Mouse (Mus musculus): ENCODE data around the gene Mgrn1. TPM values are rescaled to one million over a fixed set of nuclear protein-coding genes. Genes with fewer than 3 reads are reported as not detected.
A peak's percentile ranks its signal among the peaks of the same experiment; 100 is the strongest.

Gene Mgrn1
- polyA plus RNA-seq, 1 experiment: 22.1 TPM

- WGBS: 69% methylated on average over 10 of the region's 10 CpGs
- no peak overlapping the region for H3K4me3 ChIP-seq (replicated peaks; ENCODE audit: control insufficient read depth, low read depth, low read length)
- H3K4me1 ChIP-seq (ENCODE audit: control insufficient read depth, insufficient read depth, low read length): peaks cover 6% of the 10 kb centered on the region
- H3K27ac ChIP-seq (ENCODE audit: control insufficient read depth, insufficient read depth, low read depth, low read length, poor library complexity): no peak overlapping the region
- TF ChIP-seq CTCF (IDR thresholded peaks at IDR 0.05; ENCODE audit: control insufficient read depth, insufficient read depth, low read length) (no peak), POLR2A (IDR thresholded peaks at IDR 0.05; ENCODE audit: borderline replicate concordance, control insufficient read depth, low read depth, low read length) (no peak)
These were observed 4.4 kb upstream of the Mgrn1 start for GRCm38 (mm10) chr16:4881400-4882351.

GRCm38 (mm10) chr16:4884930-4885329 lies 1.1 kb upstream of the Mgrn1 start:
- TF ChIP-seq CTCF (IDR thresholded peaks at IDR 0.05; ENCODE audit: control insufficient read depth, insufficient read depth, low read length) (no peak), POLR2A (IDR thresholded peaks at IDR 0.05; ENCODE audit: borderline replicate concordance, control insufficient read depth, low read depth, low read length) (no peak)
- Histone ChIP-seq H3K27ac (ENCODE audit: control insufficient read depth, insufficient read depth, low read depth, low read length, poor library complexity) (no peak overlapping the region), H3K4me3 (replicated peaks; ENCODE audit: control insufficient read depth, low read depth, low read length) (no peak overlapping the region), H3K4me1 (ENCODE audit: control insufficient read depth, insufficient read depth, low read length) (peaks cover 3% of the 10 kb centered on the region; the same call in 1 of the 2 replicates)
- WGBS: 90% methylated on average over 10 of the region's 10 CpGs

GRCm38 (mm10) chr16:4886690-4887020 lies 606 bp downstream of the Mgrn1 start:
- Histone ChIP-seq H3K4me3 (replicated peaks; ENCODE audit: control insufficient read depth, low read depth, low read length) (peak overlapping the region; percentile 89), H3K27ac (ENCODE audit: control insufficient read depth, insufficient read depth, low read depth, low read length, poor library complexity) (peak overlapping the region; percentile 80), H3K4me1 (ENCODE audit: control insufficient read depth, insufficient read depth, low read length) (peaks cover 1% of the 10 kb centered on the region; the same call in 1 of the 2 replicates)
- WGBS: 4% methylated on average over 8 of the region's 8 CpGs
- TF ChIP-seq POLR2A (IDR thresholded peaks at IDR 0.05; ENCODE audit: borderline replicate concordance, control insufficient read depth, low read depth, low read length) (no peak), CTCF (IDR thresholded peaks at IDR 0.05; ENCODE audit: control insufficient read depth, insufficient read depth, low read length) (no peak)

DNA sequence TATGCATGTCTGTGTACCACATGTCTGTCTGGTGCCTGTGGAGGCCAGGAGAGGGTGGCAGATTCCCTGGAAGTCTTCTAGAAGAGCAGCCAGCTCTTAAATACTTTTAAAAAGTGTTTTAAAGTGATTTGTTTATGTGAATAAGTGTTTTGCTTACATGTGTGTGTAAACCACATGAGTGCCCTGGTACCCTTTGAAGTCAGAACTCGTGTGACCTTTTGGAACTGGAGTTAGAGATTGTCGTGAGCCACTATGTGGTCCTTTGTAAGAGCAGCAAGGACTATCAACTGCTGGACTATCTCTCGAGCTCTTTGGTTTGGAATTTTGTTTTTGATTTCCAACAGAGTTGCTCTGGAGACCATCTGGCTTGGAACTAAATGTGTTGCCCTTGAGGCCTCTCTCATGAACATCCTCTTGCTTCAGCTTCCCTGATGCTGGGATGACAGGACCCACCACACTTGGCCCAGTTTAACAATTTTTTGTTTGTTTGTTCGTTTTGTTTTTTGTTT lies 4.2 kb downstream of the Mgrn1 start:
- Histone ChIP-seq H3K27ac (ENCODE audit: control insufficient read depth, insufficient read depth, low read depth, low read length, poor library complexity) (no peak overlapping the region), H3K4me1 (ENCODE audit: control insufficient read depth, insufficient read depth, low read length) (peaks cover under 1% of the 10 kb centered on the region; the same call in 1 of the 2 replicates), H3K4me3 (replicated peaks; ENCODE audit: control insufficient read depth, low read depth, low read length) (no peak overlapping the region)
- no peak for TF ChIP-seq POLR2A (IDR thresholded peaks at IDR 0.05; ENCODE audit: borderline replicate concordance, control insufficient read depth, low read depth, low read length)
- no peak for TF ChIP-seq CTCF (IDR thresholded peaks at IDR 0.05; ENCODE audit: control insufficient read depth, insufficient read depth, low read length)
- 78% methylated on average over 4 of the region's 4 CpGs for WGBS

DNA sequence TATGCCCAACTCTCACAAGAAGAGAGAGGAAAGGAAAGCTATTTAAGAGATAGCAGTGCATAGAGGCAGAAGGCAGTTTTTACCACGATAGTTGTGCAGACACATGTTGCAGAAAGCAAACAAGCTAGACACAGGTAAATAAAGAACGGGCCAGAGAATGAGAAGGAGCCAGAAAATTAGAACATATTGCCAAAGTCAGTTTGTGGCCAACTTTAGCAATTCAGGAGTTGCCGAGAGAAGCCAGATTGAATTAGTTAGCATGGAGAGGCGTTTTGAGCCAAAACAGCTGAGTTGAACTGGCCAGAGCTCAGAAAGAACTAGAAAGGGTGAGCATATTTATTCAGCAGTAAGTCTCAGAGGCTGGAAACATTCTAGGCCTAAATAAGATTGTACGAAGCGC lies 6.1 kb downstream of the Mgrn1 start:
- no peak overlapping the region for H3K4me3 ChIP-seq (replicated peaks; ENCODE audit: control insufficient read depth, low read depth, low read length)
- WGBS: 73% methylated on average over 6 of the region's 6 CpGs
- no peak overlapping the region for H3K27ac ChIP-seq (ENCODE audit: control insufficient read depth, insufficient read depth, low read depth, low read length, poor library complexity)
- H3K4me1 ChIP-seq (ENCODE audit: control insufficient read depth, insufficient read depth, low read length): peaks cover 5% of the 10 kb centered on the region; the same call in 1 of the 2 replicates
- TF ChIP-seq POLR2A (IDR thresholded peaks at IDR 0.05; ENCODE audit: borderline replicate concordance, control insufficient read depth, low read depth, low read length) (no peak), CTCF (IDR thresholded peaks at IDR 0.05; ENCODE audit: control insufficient read depth, insufficient read depth, low read length) (no peak)

- no peak for TF ChIP-seq POLR2A (IDR thresholded peaks at IDR 0.05; ENCODE audit: borderline replicate concordance, control insufficient read depth, low read depth, low read length)
- no peak for TF ChIP-seq CTCF (IDR thresholded peaks at IDR 0.05; ENCODE audit: control insufficient read depth, insufficient read depth, low read length)
- WGBS: 50% methylated on average over 7 of the region's 7 CpGs
- Histone ChIP-seq H3K4me3 (replicated peaks; ENCODE audit: control insufficient read depth, low read depth, low read length) (no peak overlapping the region), H3K27ac (ENCODE audit: control insufficient read depth, insufficient read depth, low read depth, low read length, poor library complexity) (no peak overlapping the region), H3K4me1 (ENCODE audit: control insufficient read depth, insufficient read depth, low read length) (peaks cover 8% of the 10 kb centered on the region; the same call in 1 of the 2 replicates)
These were observed 8.3 kb downstream of the Mgrn1 start for GRCm38 (mm10) chr16:4894201-4894908.

- no peak overlapping the region for H3K4me3 ChIP-seq (replicated peaks; ENCODE audit: control insufficient read depth, low read depth, low read length)
- H3K27ac ChIP-seq (ENCODE audit: control insufficient read depth, insufficient read depth, low read depth, low read length, poor library complexity): no peak overlapping the region
- 30% methylated on average over 5 of the region's 5 CpGs for WGBS
- H3K4me1 ChIP-seq (ENCODE audit: control insufficient read depth, insufficient read depth, low read length): peaks cover 8% of the 10 kb centered on the region; the same call in 1 of the 2 replicates
- TF ChIP-seq CTCF (IDR thresholded peaks at IDR 0.05; ENCODE audit: control insufficient read depth, insufficient read depth, low read length): no peak
- TF ChIP-seq POLR2A (IDR thresholded peaks at IDR 0.05; ENCODE audit: borderline replicate concordance, control insufficient read depth, low read depth, low read length): no peak
These were observed 10.4 kb downstream of the Mgrn1 start for GRCm38 (mm10) chr16:4896249-4897027.

All from bone marrow, adult 2 months (tissue).